Mouse (Mus musculus) hindbrain, postnatal 0 days (tissue): ENCODE measurements at regions not wholly inside any gene's neighbourhood (a gene's known extent, or its start where the extent isn't known, plus 50 kb on each side); places are given as distances from the start of the nearest gene placed in this dataset.
"Not testable (repeated sequence)": the region's sequence is repeated elsewhere in the genome, so short reads cannot be mapped to it uniquely, and the experiment has no call there.

Source experiments
- ATAC-seq: fragments of 200-750 bp; cut with Nextera tagmentation; 2 replicates; pipeline ENCODE4 v1.8.0; 2017; ENCODE audit warnings: mild to moderate bottlenecking, moderate TSS enrichment, moderate library complexity
- DNase-seq: peaks from one replicate; pipeline ENCODE4 v3.0.0-alpha.2; 2015; ENCODE audit warnings: low spot score
- H3K27ac ChIP-seq: fragments of 300-500 bp; sonication (generic); 2 replicates; pipeline ENCODE4 v1.5.1; 2014; ENCODE audit warnings: mild to moderate bottlenecking
- H3K27me3 ChIP-seq: fragments of 300-500 bp; sonication (generic); 2 replicates; pipeline ENCODE4 v1.6.1; 2014; ENCODE audit warnings: low read length, mixed read lengths; ENCODE audit not compliant: insufficient read depth
- H3K36me3 ChIP-seq: fragments of 300-500 bp; sonication (generic); 2 replicates; pipeline ENCODE4 v1.6.1; 2014; ENCODE audit warnings: low read length, mixed read lengths; ENCODE audit not compliant: insufficient read depth
- H3K4me1 ChIP-seq: fragments of 300-500 bp; sonication (generic); 2 replicates; pipeline ENCODE4 v1.6.1; 2014; ENCODE audit warnings: antibody characterized with exemption, low read length, mixed read lengths; ENCODE audit not compliant: insufficient read depth
- H3K4me2 ChIP-seq: fragments of 300-500 bp; sonication (generic); 2 replicates; pipeline ENCODE4 v1.6.1; 2014; ENCODE audit warnings: low read depth, mild to moderate bottlenecking, low read length, moderate library complexity, mixed read lengths
- H3K4me3 ChIP-seq: fragments of 300-500 bp; sonication (generic); 2 replicates; pipeline ENCODE4 v1.5.1; 2014; ENCODE audit warnings: low read length
- H3K9ac ChIP-seq: fragments of 300-500 bp; sonication (generic); replicated peaks from 2 replicates; pipeline ENCODE4 v1.6.1; 2014; ENCODE audit warnings: mild to moderate bottlenecking, low read length, moderate library complexity, mixed read lengths
- H3K9me3 ChIP-seq: fragments of 300-500 bp; sonication (generic); 2 replicates; pipeline ENCODE4 v1.6.1; 2016; ENCODE audit warnings: low read length, mixed read lengths
- CTCF ChIP-seq: IDR thresholded peaks from 2 replicates; pipeline ENCODE4 v1.5.1; 2016; ENCODE audit warnings: antibody characterized with exemption, control low read depth, low read depth
- WGBS: fragments of 180-500 bp; shearing (Covaris S2); extraction: QIAGEN DNeasy Blood & Tissue Kit; methylation state at CpG from one replicate; pipeline ENCODE4 v1.1.7; 2014; 5-methylcytosine and 5-hydroxymethylcytosine counted together

DNA sequence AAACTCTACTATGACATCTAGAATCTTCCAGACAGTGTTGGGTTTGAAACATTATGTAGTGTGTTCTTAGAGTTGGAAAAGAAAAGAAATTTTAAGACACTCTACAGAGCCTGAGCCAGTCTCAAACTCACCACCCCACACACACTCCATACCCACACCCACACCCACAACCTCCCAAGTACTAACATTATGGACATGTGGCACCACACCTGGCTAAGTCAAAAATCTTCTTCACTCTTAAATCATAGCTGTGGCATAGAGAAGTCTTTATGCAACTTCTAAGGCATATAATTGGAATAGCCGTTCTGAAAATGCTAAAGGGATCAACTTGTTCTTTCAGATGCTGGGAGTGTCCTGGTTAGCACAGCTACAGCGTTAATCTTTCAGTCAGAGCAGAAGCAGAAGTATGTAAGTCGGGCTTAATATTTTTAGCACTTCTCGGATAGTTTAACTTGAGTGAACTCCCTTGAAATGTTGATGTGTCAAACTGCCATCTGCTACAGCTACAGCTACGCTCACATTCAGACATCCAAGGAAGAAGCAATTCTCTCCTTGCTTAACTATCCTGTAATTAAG is 68.6 kb upstream of the Creb1 start:
- Histone ChIP-seq H3K9me3 (0 out of 2 replicates have a peak, but pooled peaks cover 2% of the 10 kb centered on the region), H3K4me3 (no peak overlapping the region), H3K4me2 (no peak overlapping the region), H3K36me3 (no peaks in the 10 kb centered on the region), H3K4me1 (no peaks in the 10 kb centered on the region), H3K9ac (no peak overlapping the region), H3K27ac (no peak overlapping the region), H3K27me3 (no peaks in the 10 kb centered on the region)
- TF ChIP-seq CTCF = no peak
- ATAC-seq = no peak
- WGBS = 78% methylated on average over 5 of the region's 5 CpGs
- DNase-seq = no peak

DNA sequence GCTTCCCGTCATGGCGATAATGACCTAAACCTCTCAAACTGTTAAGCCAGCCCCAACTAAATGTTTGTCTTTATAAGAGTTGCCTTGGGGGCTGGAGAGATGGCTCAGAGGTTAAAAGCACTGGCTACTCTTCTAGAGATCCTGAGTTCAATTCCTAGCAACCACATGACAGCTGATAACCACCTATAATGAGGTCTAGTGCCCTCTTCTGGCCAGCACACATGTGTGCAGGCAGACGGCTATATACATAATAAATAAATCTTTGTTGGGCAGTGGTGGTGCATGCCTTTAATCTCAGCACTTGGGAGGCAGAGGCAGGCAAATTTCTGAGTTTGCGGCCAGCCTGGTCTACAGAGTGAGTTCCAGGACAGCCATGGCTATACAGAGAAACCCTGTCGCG is 70.8 kb upstream of the Creb1 start:
- WGBS = 95% methylated on average over 6 of the region's 6 CpGs
- H3K9ac ChIP-seq, H3K4me3 ChIP-seq, H3K36me3 ChIP-seq, H3K4me2 ChIP-seq, H3K27me3 ChIP-seq, ATAC-seq, H3K4me1 ChIP-seq, H3K27ac ChIP-seq, H3K9me3 ChIP-seq, DNase-seq: not testable (repeated sequence)

DNA sequence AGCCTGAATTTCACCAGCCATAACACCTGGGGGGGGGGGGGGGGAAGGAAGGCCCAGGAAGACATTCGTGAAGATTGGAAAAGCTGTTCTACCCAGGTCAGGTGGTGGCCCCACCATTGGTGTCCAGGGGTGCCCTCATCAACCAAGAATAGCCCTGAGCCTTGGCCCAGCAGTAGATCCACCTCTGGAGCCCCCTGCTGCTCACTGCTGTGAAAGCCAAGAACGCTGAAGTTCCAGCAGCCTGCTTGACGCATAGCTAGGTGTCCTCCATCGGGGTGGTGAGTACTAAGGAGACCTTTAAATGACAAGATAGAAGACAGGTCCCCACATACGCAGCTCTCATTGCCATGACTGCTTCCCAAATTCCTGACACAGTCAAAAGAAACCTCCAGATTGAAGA is 74.6 kb upstream of the Creb1 start:
- WGBS = 85% methylated on average over 5 of the region's 5 CpGs
- TF ChIP-seq CTCF = no peak
- Histone ChIP-seq H3K4me2 (no peak overlapping the region), H3K4me3 (no peak overlapping the region), H3K9ac (no peak overlapping the region), H3K36me3 (no peaks in the 10 kb centered on the region), H3K27me3 (no peaks in the 10 kb centered on the region), H3K27ac (no peak overlapping the region), H3K9me3 (no peaks in the 10 kb centered on the region), H3K4me1 (no peaks in the 10 kb centered on the region)
- DNase-seq (no peak), ATAC-seq (no peak)

DNA sequence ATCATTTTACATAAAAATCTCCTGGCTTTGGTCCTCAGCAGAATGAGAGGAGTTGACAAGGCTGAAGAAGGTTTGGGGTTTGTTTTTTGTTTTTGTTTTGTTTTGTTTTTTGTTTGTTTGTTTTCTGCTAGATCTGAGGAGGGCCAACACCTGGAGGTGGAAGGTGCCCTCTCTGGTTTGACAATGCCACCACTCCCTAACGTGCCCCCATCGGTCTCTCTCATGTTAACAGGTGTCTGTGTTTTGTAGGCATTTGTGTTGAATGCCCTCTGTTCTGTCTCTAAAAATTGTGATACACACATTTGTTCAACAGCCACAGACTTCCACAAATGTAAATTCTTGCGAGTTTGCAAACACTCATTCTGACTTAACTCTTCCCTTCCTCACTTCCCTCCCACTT is 83.3 kb upstream of the Creb1 start:
- H3K36me3 ChIP-seq = no peaks in the 10 kb centered on the region
- H3K27me3 ChIP-seq = no peaks in the 10 kb centered on the region
- no peak overlapping the region for H3K9ac ChIP-seq
- 78% methylated on average over 3 of the region's 3 CpGs for WGBS
- no peak overlapping the region for H3K27ac ChIP-seq
- H3K9me3 ChIP-seq = no peaks in the 10 kb centered on the region
- DNase-seq (no peak), ATAC-seq (no peak)
- no peak overlapping the region for H3K4me3 ChIP-seq
- no peak overlapping the region for H3K4me2 ChIP-seq
- no peaks in the 10 kb centered on the region for H3K4me1 ChIP-seq
- TF ChIP-seq CTCF = no peak

DNA sequence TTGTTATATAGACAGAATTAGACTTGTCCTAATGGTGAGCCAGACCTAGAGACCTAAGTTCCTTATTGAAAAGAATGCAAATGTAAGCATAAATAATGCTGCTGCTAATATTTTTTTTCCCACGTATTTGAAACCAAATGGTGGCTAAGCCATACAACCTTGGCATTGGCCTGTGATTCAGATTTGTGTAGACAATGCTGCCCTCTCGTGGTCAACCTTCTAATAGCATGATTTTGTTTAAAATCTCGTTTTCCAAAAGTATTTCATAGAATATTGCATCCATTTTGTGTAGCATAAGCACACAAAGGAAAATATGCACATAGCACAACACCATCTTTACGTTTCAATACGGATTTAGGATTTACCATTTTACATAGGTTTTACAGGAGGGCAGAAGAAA is 84.4 kb upstream of the Creb1 start:
- Histone ChIP-seq H3K27ac (no peak overlapping the region), H3K4me1 (no peaks in the 10 kb centered on the region), H3K9me3 (no peaks in the 10 kb centered on the region), H3K27me3 (no peaks in the 10 kb centered on the region), H3K4me2 (no peak overlapping the region), H3K4me3 (no peak overlapping the region), H3K9ac (no peak overlapping the region), H3K36me3 (no peaks in the 10 kb centered on the region)
- DNase-seq = peak; percentile 92
- ATAC-seq = no peak
- 1% methylated on average over 5 of the region's 5 CpGs for WGBS
- peak; percentile 83 for TF ChIP-seq CTCF

DNA sequence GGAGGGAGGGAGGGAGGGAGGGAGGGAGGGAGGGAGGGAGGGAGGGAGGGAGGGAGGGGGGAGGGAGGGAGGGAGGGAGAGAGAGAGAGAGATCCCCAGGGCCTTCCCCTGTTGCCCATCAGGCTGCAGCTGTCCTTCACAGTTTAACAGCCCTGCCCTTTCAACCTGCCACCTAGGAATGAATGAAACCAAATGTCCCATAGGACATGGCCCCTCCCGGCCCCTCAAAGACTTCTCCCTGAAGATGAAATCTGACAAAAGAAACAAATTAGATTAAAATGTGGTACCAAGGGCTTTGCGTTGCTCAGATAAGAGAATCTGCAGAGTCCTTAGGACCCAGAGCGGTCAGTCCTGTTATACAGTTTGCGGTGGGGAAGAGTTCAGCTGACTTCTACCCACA is 86.0 kb upstream of the Creb1 start:
- no peak for TF ChIP-seq CTCF
- no peak overlapping the region for H3K4me2 ChIP-seq
- no peaks in the 10 kb centered on the region for H3K36me3 ChIP-seq
- H3K9me3 ChIP-seq = no peaks in the 10 kb centered on the region
- no peaks in the 10 kb centered on the region; the same call in 1 of the 2 replicates for H3K4me1 ChIP-seq
- WGBS = 59% methylated on average over 4 of the region's 4 CpGs
- no peak overlapping the region for H3K9ac ChIP-seq
- ATAC-seq (no peak), DNase-seq (no peak)
- H3K4me3 ChIP-seq = no peak overlapping the region
- no peaks in the 10 kb centered on the region for H3K27me3 ChIP-seq
- H3K27ac ChIP-seq = no peak overlapping the region

DNA sequence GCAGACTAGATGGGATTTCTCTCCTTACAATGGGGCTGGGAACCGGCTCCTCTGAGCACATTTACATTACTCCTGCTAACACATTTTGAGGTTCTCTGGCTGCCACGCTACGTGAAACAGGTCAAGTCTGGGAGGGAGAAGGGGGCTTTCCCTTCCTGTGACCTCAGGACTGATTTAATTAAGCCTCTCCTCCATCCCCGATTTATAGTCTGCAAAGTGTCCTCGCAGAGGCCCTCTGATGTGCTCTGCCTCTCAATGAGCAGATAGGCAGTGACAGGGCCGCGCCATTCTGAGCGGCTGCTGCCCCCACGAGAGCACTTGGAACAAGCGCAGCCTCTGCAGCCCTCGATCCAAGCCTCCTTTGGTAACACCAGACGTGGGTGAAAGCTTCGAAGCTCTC is 86.5 kb upstream of the Creb1 start:
- peak; percentile 95 for ATAC-seq
- TF ChIP-seq CTCF = peak; percentile 96

More for the DNA sequence above, 86.5 kb upstream of the Creb1 start:
- DNase-seq = peak; percentile 96
- no peaks in the 10 kb centered on the region for H3K36me3 ChIP-seq
- no peak overlapping the region for H3K4me3 ChIP-seq
- H3K4me2 ChIP-seq = peak overlapping the region; percentile 2; the same call in 1 of the 2 replicates
- no peaks in the 10 kb centered on the region for H3K27me3 ChIP-seq
- H3K27ac ChIP-seq = peak overlapping the region; percentile 58
- 3% methylated on average over 13 of the region's 13 CpGs for WGBS
- H3K9me3 ChIP-seq = no peaks in the 10 kb centered on the region
- H3K4me1 ChIP-seq = no peaks in the 10 kb centered on the region; the same call in 1 of the 2 replicates
- no peak overlapping the region for H3K9ac ChIP-seq
